Mouse (Mus musculus): ENCODE data around the gene Noc3l.

GRCm38 (mm10) chr19:38758056-38758455 lies 61.0 kb downstream of the Noc3l start:
- TF ChIP-seq CTCF (IDR thresholded peaks at IDR 0.05; ENCODE audit: low read depth) (no peak), EP300 (IDR thresholded peaks at IDR 0.05; ENCODE audit: low read depth) (no peak)

Measured in heart, postnatal 0 days (tissue).